Mouse (Mus musculus): ENCODE data around the gene Rassf1. TPM values are rescaled to one million over a fixed set of nuclear protein-coding genes. Genes with fewer than 3 reads are reported as not detected.

The Rassf1 gene
- polyA plus RNA-seq, 1 experiment = 50.8 TPM

- TF ChIP-seq CTCF (IDR thresholded peaks at IDR 0.05; ENCODE audit: borderline replicate concordance, control insufficient read depth, extremely low read depth, insufficient read depth, low read length, poor library complexity) (no peak), POLR2A (IDR thresholded peaks at IDR 0.05; ENCODE audit: control insufficient read depth, extremely low read depth, insufficient read depth, low read length, poor library complexity) (no peak)
- Histone ChIP-seq H3K4me1 (replicated peaks; ENCODE audit: control insufficient read depth, insufficient read depth, low read length) (peaks cover 39% of the 10 kb centered on the region), H3K27me3 (ENCODE audit: control insufficient read depth, insufficient read depth, low read length) (no peaks in the 10 kb centered on the region), H3K27ac (ENCODE audit: control insufficient read depth, insufficient read depth, low read length) (no peak overlapping the region), H3K36me3 (ENCODE audit: control insufficient read depth, insufficient read depth, low read length) (peaks cover 17% of the 10 kb centered on the region), H3K4me3 (ENCODE audit: control insufficient read depth, insufficient read depth, low read length) (no peak overlapping the region)
- 96% methylated on average over 8 of the region's 8 CpGs for WGBS
- no peak for DNase-seq
Measured at GRCm38 (mm10) chr9:107539940-107540339, 11.4 kb upstream of the Rassf1 start.

DNA sequence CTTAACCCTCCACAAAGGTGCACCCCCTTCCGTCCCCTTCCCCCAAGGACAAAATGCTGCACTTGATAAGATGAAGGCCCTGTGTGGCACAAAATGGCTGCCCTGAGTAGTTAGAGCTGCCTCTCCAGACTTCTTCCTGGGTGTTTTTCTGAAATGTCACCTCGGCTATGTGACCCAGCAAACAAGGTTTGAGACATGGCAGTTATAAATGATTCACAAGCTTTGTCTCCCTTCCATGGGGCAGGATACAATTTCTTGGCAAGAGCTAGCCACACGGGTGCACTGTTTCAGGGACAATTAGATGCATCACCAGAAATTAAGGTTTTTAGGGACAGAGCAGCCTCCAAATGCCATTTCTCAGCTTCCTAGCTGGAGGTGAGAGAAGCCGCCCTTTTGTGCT lies 10.9 kb upstream of the Rassf1 start:
- peaks cover 17% of the 10 kb centered on the region for H3K36me3 ChIP-seq (ENCODE audit: control insufficient read depth, insufficient read depth, low read length)
- DNase-seq = no peak

DNA sequence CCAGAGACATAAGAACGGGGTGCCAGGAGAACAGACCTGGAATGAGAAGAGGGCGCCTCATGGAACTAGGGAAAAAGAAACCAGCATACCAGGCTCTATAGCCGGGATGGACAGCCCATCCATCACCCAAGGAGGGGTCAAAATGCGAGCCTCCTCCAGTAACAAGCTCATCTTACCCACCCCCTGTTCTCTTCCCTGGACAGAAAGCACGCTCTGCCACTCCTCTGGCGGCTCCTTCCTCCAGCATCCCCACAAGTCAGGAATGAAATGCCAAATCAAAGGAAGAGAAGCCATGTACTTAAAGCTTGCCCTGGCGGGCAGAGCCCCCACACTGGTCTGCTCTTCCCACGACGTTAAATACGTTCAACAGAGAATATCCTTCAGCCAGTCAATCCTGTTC lies 10.3 kb upstream of the Rassf1 start:
- no peaks in the 10 kb centered on the region for H3K27me3 ChIP-seq (ENCODE audit: control insufficient read depth, insufficient read depth, low read length)
- no peak overlapping the region for H3K27ac ChIP-seq (ENCODE audit: control insufficient read depth, insufficient read depth, low read length)
- TF ChIP-seq CTCF (IDR thresholded peaks at IDR 0.05; ENCODE audit: borderline replicate concordance, control insufficient read depth, extremely low read depth, insufficient read depth, low read length, poor library complexity) = no peak
- TF ChIP-seq POLR2A (IDR thresholded peaks at IDR 0.05; ENCODE audit: control insufficient read depth, extremely low read depth, insufficient read depth, low read length, poor library complexity) = no peak
- peaks cover 17% of the 10 kb centered on the region for H3K36me3 ChIP-seq (ENCODE audit: control insufficient read depth, insufficient read depth, low read length)
- no peak for DNase-seq
- peaks cover 32% of the 10 kb centered on the region for H3K4me1 ChIP-seq (replicated peaks; ENCODE audit: control insufficient read depth, insufficient read depth, low read length)
- no peak overlapping the region for H3K4me3 ChIP-seq (ENCODE audit: control insufficient read depth, insufficient read depth, low read length)
- 71% methylated on average over 10 of the region's 10 CpGs for WGBS

More for the DNA sequence above, 10.9 kb upstream of the Rassf1 start:
- TF ChIP-seq POLR2A (IDR thresholded peaks at IDR 0.05; ENCODE audit: control insufficient read depth, extremely low read depth, insufficient read depth, low read length, poor library complexity) (no peak), CTCF (IDR thresholded peaks at IDR 0.05; ENCODE audit: borderline replicate concordance, control insufficient read depth, extremely low read depth, insufficient read depth, low read length, poor library complexity) (no peak)
- Histone ChIP-seq H3K27ac (ENCODE audit: control insufficient read depth, insufficient read depth, low read length) (no peak overlapping the region), H3K4me1 (replicated peaks; ENCODE audit: control insufficient read depth, insufficient read depth, low read length) (peaks cover 34% of the 10 kb centered on the region), H3K4me3 (ENCODE audit: control insufficient read depth, insufficient read depth, low read length) (no peak overlapping the region), H3K27me3 (ENCODE audit: control insufficient read depth, insufficient read depth, low read length) (no peaks in the 10 kb centered on the region)
- 87% methylated on average over 4 of the region's 4 CpGs for WGBS

DNA sequence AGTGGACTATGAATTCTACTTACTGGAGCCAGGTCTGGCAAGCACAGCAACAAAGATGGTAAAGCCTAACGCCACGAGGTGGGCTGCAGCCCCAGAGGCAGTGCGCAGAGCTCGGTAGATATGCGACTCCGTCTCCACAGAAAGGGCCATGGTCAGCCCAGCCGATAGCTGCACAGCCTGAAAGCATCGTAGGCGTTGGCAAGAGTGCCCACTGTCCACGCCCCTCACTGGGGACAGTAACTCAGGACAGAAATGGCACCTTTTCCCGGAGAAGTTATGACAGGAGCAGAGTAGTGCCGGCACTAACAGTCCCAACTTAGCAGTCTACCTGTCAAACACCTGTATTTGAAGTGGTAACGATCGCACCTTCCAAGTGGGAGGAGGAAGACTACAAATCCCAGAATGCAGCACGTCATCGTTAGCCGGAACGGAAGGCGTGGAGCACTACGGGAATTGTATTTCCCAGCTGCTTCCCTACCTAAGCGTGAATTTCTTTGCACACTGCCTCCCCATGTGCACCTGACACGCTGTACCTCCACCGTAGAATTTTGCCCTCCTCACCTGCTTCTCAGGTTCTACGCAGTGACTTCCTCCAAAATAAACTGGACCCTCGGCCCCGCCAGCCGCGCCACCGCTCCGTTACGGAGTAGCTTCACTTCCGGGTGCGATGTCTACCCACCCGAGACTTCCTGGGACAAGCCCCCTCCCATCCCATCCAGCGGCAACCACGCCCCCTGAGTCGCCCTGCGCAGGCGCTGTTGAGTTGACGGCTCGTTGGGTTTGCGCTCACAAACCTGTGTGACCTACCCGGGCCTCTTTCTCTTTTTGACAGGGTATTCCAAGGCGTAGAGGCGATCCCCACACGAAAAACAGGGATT lies 9.6 kb upstream of the Rassf1 start, which contains the start of the genes Cyb561d2 and Nprl2:
Gene Cyb561d2 (minus strand): TSS at position 720 of the 878 bp plus-strand sequence.
Gene Nprl2 (plus strand): TSS at position 753 of the 878 bp plus-strand sequence.
- Histone ChIP-seq H3K27me3 (ENCODE audit: control insufficient read depth, insufficient read depth, low read length) (no peaks in the 10 kb centered on the region), H3K4me3 (ENCODE audit: control insufficient read depth, insufficient read depth, low read length) (peak within 1 kb of the TSS; percentile 85), H3K36me3 (ENCODE audit: control insufficient read depth, insufficient read depth, low read length) (peaks cover 17% of the 10 kb centered on the region), H3K4me1 (replicated peaks; ENCODE audit: control insufficient read depth, insufficient read depth, low read length) (peaks cover 32% of the 10 kb centered on the region), H3K27ac (ENCODE audit: control insufficient read depth, insufficient read depth, low read length) (peak within 1 kb of the TSS; percentile 11; the same call in 1 of the 2 replicates)
- no peak for TF ChIP-seq CTCF (IDR thresholded peaks at IDR 0.05; ENCODE audit: borderline replicate concordance, control insufficient read depth, extremely low read depth, insufficient read depth, low read length, poor library complexity)
- peak; percentile 74 for TF ChIP-seq POLR2A (IDR thresholded peaks at IDR 0.05; ENCODE audit: control insufficient read depth, extremely low read depth, insufficient read depth, low read length, poor library complexity)
- DNase-seq = peak; percentile 97
- under 1% methylated on average over 46 of the region's 46 CpGs for WGBS

DNA sequence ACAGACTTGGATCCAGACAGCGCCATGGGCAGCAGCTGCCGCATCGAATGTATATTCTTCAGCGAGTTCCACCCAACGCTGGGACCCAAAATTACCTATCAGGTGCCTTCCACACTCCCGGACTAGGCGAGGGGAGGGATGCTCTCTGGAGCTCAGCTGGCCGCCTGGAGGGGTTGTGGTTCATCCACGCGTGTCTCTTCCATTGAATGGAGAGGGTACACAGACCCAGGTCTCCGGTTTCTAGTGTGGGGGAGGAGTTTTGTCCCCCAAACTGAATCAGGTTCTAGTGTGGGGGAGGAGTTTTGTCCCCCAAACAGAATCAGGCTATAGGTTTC lies 9.0 kb upstream of the Rassf1 start:
- Histone ChIP-seq H3K27me3 (ENCODE audit: control insufficient read depth, insufficient read depth, low read length) (no peaks in the 10 kb centered on the region), H3K4me1 (replicated peaks; ENCODE audit: control insufficient read depth, insufficient read depth, low read length) (peaks cover 31% of the 10 kb centered on the region), H3K27ac (ENCODE audit: control insufficient read depth, insufficient read depth, low read length) (peak overlapping the region; percentile 11; the same call in 1 of the 2 replicates), H3K4me3 (ENCODE audit: control insufficient read depth, insufficient read depth, low read length) (peak overlapping the region; percentile 85), H3K36me3 (ENCODE audit: control insufficient read depth, insufficient read depth, low read length) (peaks cover 17% of the 10 kb centered on the region)
- TF ChIP-seq CTCF (IDR thresholded peaks at IDR 0.05; ENCODE audit: borderline replicate concordance, control insufficient read depth, extremely low read depth, insufficient read depth, low read length, poor library complexity) (peak; percentile 39; the same call in 1 of the 2 replicates), POLR2A (IDR thresholded peaks at IDR 0.05; ENCODE audit: control insufficient read depth, extremely low read depth, insufficient read depth, low read length, poor library complexity) (no peak)
- under 1% methylated on average over 11 of the region's 11 CpGs for WGBS
- no peak for DNase-seq

DNA sequence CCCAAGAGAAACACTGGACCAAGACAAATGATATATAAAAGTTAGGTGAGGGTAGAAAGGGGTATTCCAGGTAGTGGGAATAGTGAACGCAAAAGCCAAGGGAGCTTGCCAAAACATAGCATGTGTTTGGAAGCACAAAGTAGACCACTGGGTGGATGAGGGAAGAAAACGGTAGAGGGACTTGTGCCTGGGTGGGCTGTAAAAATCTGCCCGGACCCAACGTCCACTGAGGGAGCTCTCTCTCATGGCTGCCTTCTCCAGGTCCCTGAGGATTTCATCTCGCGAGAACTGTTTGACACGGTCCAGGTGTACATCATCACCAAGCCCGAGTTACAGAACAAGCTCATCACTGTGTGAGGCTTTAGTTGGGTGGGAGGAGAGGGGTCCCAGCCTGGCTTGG lies 8.6 kb upstream of the Rassf1 start:
- H3K4me1 ChIP-seq (replicated peaks; ENCODE audit: control insufficient read depth, insufficient read depth, low read length) = peaks cover 33% of the 10 kb centered on the region
- TF ChIP-seq CTCF (IDR thresholded peaks at IDR 0.05; ENCODE audit: borderline replicate concordance, control insufficient read depth, extremely low read depth, insufficient read depth, low read length, poor library complexity) (no peak), POLR2A (IDR thresholded peaks at IDR 0.05; ENCODE audit: control insufficient read depth, extremely low read depth, insufficient read depth, low read length, poor library complexity) (no peak)
- peaks cover 16% of the 10 kb centered on the region for H3K36me3 ChIP-seq (ENCODE audit: control insufficient read depth, insufficient read depth, low read length)
- H3K27ac ChIP-seq (ENCODE audit: control insufficient read depth, insufficient read depth, low read length) = no peak overlapping the region
- DNase-seq = no peak
- no peak overlapping the region for H3K4me3 ChIP-seq (ENCODE audit: control insufficient read depth, insufficient read depth, low read length)
- H3K27me3 ChIP-seq (ENCODE audit: control insufficient read depth, insufficient read depth, low read length) = no peaks in the 10 kb centered on the region
- whole genome bisulfite sequencing = 60% methylated on average over 8 of the region's 8 CpGs

Data from thymus, adult 2 months (tissue).